Mouse (Mus musculus): Measurements from ENCODE around the gene Faim2. TPM values are rescaled to one million over a fixed set of nuclear protein-coding genes. Genes with fewer than 3 reads are reported as not detected.

Faim2 gene
- polyA plus RNA-seq, 1 experiment from 2014 or later = 0.29 TPM

GRCm38 (mm10) chr15:99546596-99546995 lies 18.6 kb upstream of the Faim2 start:
- Histone ChIP-seq H3K9ac (replicated peaks; ENCODE audit: low read depth, low read length) (no peak overlapping the region), H3K9me3 (ENCODE audit: control insufficient read depth, low read depth, low read length) (no peaks in the 10 kb centered on the region), H3K27me3 (ENCODE audit: control insufficient read depth, insufficient read depth, low read length) (no peaks in the 10 kb centered on the region), H3K4me3 (ENCODE audit: low read depth, low read length) (no peak overlapping the region), H3K4me1 (ENCODE audit: control insufficient read depth, insufficient read depth, low read length) (no peaks in the 10 kb centered on the region; the same call in 1 of the 2 replicates), H3K36me3 (ENCODE audit: control insufficient read depth, insufficient read depth, low read length) (no peaks in the 10 kb centered on the region), H3K27ac (ENCODE audit: low read length) (no peak overlapping the region), H3K4me2 (replicated peaks; ENCODE audit: low read depth, low read length) (no peak overlapping the region)
- ATAC-seq (ENCODE audit: insufficient number of reproducible peaks, insufficient read depth, low FRiP score, low read depth) = no peak
- 73% methylated on average over 11 of the region's 11 CpGs for WGBS

GRCm38 (mm10) chr15:99544047-99544446 lies 16.1 kb upstream of the Faim2 start:
- no peak overlapping the region for H3K4me2 ChIP-seq (replicated peaks; ENCODE audit: low read depth, low read length)
- no peaks in the 10 kb centered on the region for H3K27me3 ChIP-seq (ENCODE audit: control insufficient read depth, insufficient read depth, low read length)
- no peaks in the 10 kb centered on the region for H3K9me3 ChIP-seq (ENCODE audit: control insufficient read depth, low read depth, low read length)
- no peaks in the 10 kb centered on the region for H3K36me3 ChIP-seq (ENCODE audit: control insufficient read depth, insufficient read depth, low read length)
- H3K27ac ChIP-seq (ENCODE audit: low read length) = no peak overlapping the region
- H3K4me3 ChIP-seq (ENCODE audit: low read depth, low read length) = no peak overlapping the region
- H3K9ac ChIP-seq (replicated peaks; ENCODE audit: low read depth, low read length) = no peak overlapping the region
- no peaks in the 10 kb centered on the region; the same call in 1 of the 2 replicates for H3K4me1 ChIP-seq (ENCODE audit: control insufficient read depth, insufficient read depth, low read length)
- no peak for ATAC-seq (ENCODE audit: insufficient number of reproducible peaks, insufficient read depth, low FRiP score, low read depth)
- WGBS = 50% methylated on average over 7 of the region's 7 CpGs

- Histone ChIP-seq H3K4me3 (ENCODE audit: low read depth, low read length) (no peak overlapping the region), H3K27me3 (ENCODE audit: control insufficient read depth, insufficient read depth, low read length) (no peaks in the 10 kb centered on the region), H3K36me3 (ENCODE audit: control insufficient read depth, insufficient read depth, low read length) (no peaks in the 10 kb centered on the region), H3K27ac (ENCODE audit: low read length) (no peak overlapping the region), H3K4me2 (replicated peaks; ENCODE audit: low read depth, low read length) (no peak overlapping the region), H3K4me1 (ENCODE audit: control insufficient read depth, insufficient read depth, low read length) (no peaks in the 10 kb centered on the region), H3K9me3 (ENCODE audit: control insufficient read depth, low read depth, low read length) (no peaks in the 10 kb centered on the region), H3K9ac (replicated peaks; ENCODE audit: low read depth, low read length) (no peak overlapping the region)
- WGBS = 57% methylated on average over 8 of the region's 8 CpGs
- no peak for ATAC-seq (ENCODE audit: insufficient number of reproducible peaks, insufficient read depth, low FRiP score, low read depth)
Measured at GRCm38 (mm10) chr15:99539891-99540290, 11.9 kb upstream of the Faim2 start.

GRCm38 (mm10) chr15:99536889-99537862 lies 9.2 kb upstream of the Faim2 start:
- Histone ChIP-seq H3K9me3 (ENCODE audit: control insufficient read depth, low read depth, low read length) (no peaks in the 10 kb centered on the region), H3K9ac (replicated peaks; ENCODE audit: low read depth, low read length) (no peak overlapping the region), H3K27me3 (ENCODE audit: control insufficient read depth, insufficient read depth, low read length) (no peaks in the 10 kb centered on the region), H3K4me2 (replicated peaks; ENCODE audit: low read depth, low read length) (no peak overlapping the region), H3K27ac (ENCODE audit: low read length) (no peak overlapping the region), H3K4me3 (ENCODE audit: low read depth, low read length) (no peak overlapping the region), H3K36me3 (ENCODE audit: control insufficient read depth, insufficient read depth, low read length) (no peaks in the 10 kb centered on the region), H3K4me1 (ENCODE audit: control insufficient read depth, insufficient read depth, low read length) (no peaks in the 10 kb centered on the region)
- WGBS = 54% methylated on average over 11 of the region's 11 CpGs
- ATAC-seq (ENCODE audit: insufficient number of reproducible peaks, insufficient read depth, low FRiP score, low read depth) = no peak

GRCm38 (mm10) chr15:99532023-99532422 lies 4.1 kb upstream of the Faim2 start:
- no peak overlapping the region for H3K4me3 ChIP-seq (ENCODE audit: low read depth, low read length)
- no peaks in the 10 kb centered on the region for H3K4me1 ChIP-seq (ENCODE audit: control insufficient read depth, insufficient read depth, low read length)
- H3K9me3 ChIP-seq (ENCODE audit: control insufficient read depth, low read depth, low read length) = no peaks in the 10 kb centered on the region
- 58% methylated on average over 3 of the region's 3 CpGs for WGBS
- H3K36me3 ChIP-seq (ENCODE audit: control insufficient read depth, insufficient read depth, low read length) = no peaks in the 10 kb centered on the region
- no peak for ATAC-seq (ENCODE audit: insufficient number of reproducible peaks, insufficient read depth, low FRiP score, low read depth)
- H3K27ac ChIP-seq (ENCODE audit: low read length) = no peak overlapping the region
- H3K9ac ChIP-seq (replicated peaks; ENCODE audit: low read depth, low read length) = no peak overlapping the region
- H3K27me3 ChIP-seq (ENCODE audit: control insufficient read depth, insufficient read depth, low read length) = no peaks in the 10 kb centered on the region; the same call in 1 of the 2 replicates
- no peak overlapping the region for H3K4me2 ChIP-seq (replicated peaks; ENCODE audit: low read depth, low read length)

- no peak overlapping the region for H3K4me3 ChIP-seq (ENCODE audit: low read depth, low read length)
- H3K36me3 ChIP-seq (ENCODE audit: control insufficient read depth, insufficient read depth, low read length) = no peaks in the 10 kb centered on the region
- H3K27me3 ChIP-seq (ENCODE audit: control insufficient read depth, insufficient read depth, low read length) = no peaks in the 10 kb centered on the region; the same call in 1 of the 2 replicates
- no peak overlapping the region for H3K9ac ChIP-seq (replicated peaks; ENCODE audit: low read depth, low read length)
- no peak overlapping the region for H3K4me2 ChIP-seq (replicated peaks; ENCODE audit: low read depth, low read length)
- H3K4me1 ChIP-seq (ENCODE audit: control insufficient read depth, insufficient read depth, low read length) = no peaks in the 10 kb centered on the region
- no peak for ATAC-seq (ENCODE audit: insufficient number of reproducible peaks, insufficient read depth, low FRiP score, low read depth)
- no peak overlapping the region for H3K27ac ChIP-seq (ENCODE audit: low read length)
- WGBS = 18% methylated on average over 6 of the region's 6 CpGs
- H3K9me3 ChIP-seq (ENCODE audit: control insufficient read depth, low read depth, low read length) = no peaks in the 10 kb centered on the region
Measured at GRCm38 (mm10) chr15:99531146-99531545, 3.2 kb upstream of the Faim2 start.

- H3K27me3 ChIP-seq (ENCODE audit: control insufficient read depth, insufficient read depth, low read length) = no peaks in the 10 kb centered on the region; the same call in 1 of the 2 replicates
- H3K36me3 ChIP-seq (ENCODE audit: control insufficient read depth, insufficient read depth, low read length) = no peaks in the 10 kb centered on the region
- no peaks in the 10 kb centered on the region for H3K9me3 ChIP-seq (ENCODE audit: control insufficient read depth, low read depth, low read length)
- H3K9ac ChIP-seq (replicated peaks; ENCODE audit: low read depth, low read length) = no peak overlapping the region
- WGBS = 28% methylated on average over 2 of the region's 2 CpGs
- H3K4me3 ChIP-seq (ENCODE audit: low read depth, low read length) = no peak overlapping the region
- H3K27ac ChIP-seq (ENCODE audit: low read length) = no peak overlapping the region
- no peak overlapping the region for H3K4me2 ChIP-seq (replicated peaks; ENCODE audit: low read depth, low read length)
- ATAC-seq (ENCODE audit: insufficient number of reproducible peaks, insufficient read depth, low FRiP score, low read depth) = no peak
- H3K4me1 ChIP-seq (ENCODE audit: control insufficient read depth, insufficient read depth, low read length) = no peaks in the 10 kb centered on the region
Measured at GRCm38 (mm10) chr15:99526681-99527080, 1.3 kb downstream of the Faim2 start.

GRCm38 (mm10) chr15:99520306-99520705 lies 7.7 kb downstream of the Faim2 start:
- Histone ChIP-seq H3K36me3 (ENCODE audit: control insufficient read depth, insufficient read depth, low read length) (no peaks in the 10 kb centered on the region), H3K27ac (ENCODE audit: low read length) (no peak overlapping the region), H3K4me2 (replicated peaks; ENCODE audit: low read depth, low read length) (no peak overlapping the region), H3K9me3 (ENCODE audit: control insufficient read depth, low read depth, low read length) (no peaks in the 10 kb centered on the region), H3K4me1 (ENCODE audit: control insufficient read depth, insufficient read depth, low read length) (no peaks in the 10 kb centered on the region), H3K27me3 (ENCODE audit: control insufficient read depth, insufficient read depth, low read length) (no peaks in the 10 kb centered on the region), H3K9ac (replicated peaks; ENCODE audit: low read depth, low read length) (no peak overlapping the region), H3K4me3 (ENCODE audit: low read depth, low read length) (no peak overlapping the region)
- ATAC-seq (ENCODE audit: insufficient number of reproducible peaks, insufficient read depth, low FRiP score, low read depth) = no peak
- WGBS = 70% methylated on average over 7 of the region's 7 CpGs

Measured in stomach, embryonic 14.5 days (tissue).